Mouse (Mus musculus) frontal cortex, postnatal 36 days (tissue): ENCODE measurements around the gene Mrpl11.
"Not testable (repeated sequence)": the region's sequence is repeated elsewhere in the genome, so short reads cannot be mapped to it uniquely, and the experiment has no call there.

ENCODE experiments used
- DNase-seq, 2 experiments: peaks; one replicate each; pipeline ENCODE4 v3.0.0; 2022; ENCODE audit warnings: low spot score in 2 of 2

Gene Mrpl11

GRCm38 (mm10) chr19:4992904-4993303 lies 31.0 kb downstream of the Mrpl11 start:
- DNase-seq: peak; percentile 81 to 92

- peak; percentile 83 to 92 for DNase-seq
These were observed 32.1 kb downstream of the Mrpl11 start for GRCm38 (mm10) chr19:4994043-4994442.

- DNase-seq: peak; percentile 61 to 81
These were observed 37.6 kb downstream of the Mrpl11 start for GRCm38 (mm10) chr19:4999445-5000140.

- peak; percentile 94 to 97 for DNase-seq
These were observed 39.9 kb downstream of the Mrpl11 start for GRCm38 (mm10) chr19:5001666-5002406.

- not testable (repeated sequence) for DNase-seq
These were observed 41.7 kb downstream of the Mrpl11 start for GRCm38 (mm10) chr19:5003644-5004043.

- no peak for DNase-seq
These were observed 43.0 kb downstream of the Mrpl11 start for GRCm38 (mm10) chr19:5004925-5005324.

- no peak for DNase-seq
These were observed 51.2 kb downstream of the Mrpl11 start for GRCm38 (mm10) chr19:5013138-5013537.

- DNase-seq: peak in 1 of 2 experiments; percentile 35
These were observed 53.0 kb downstream of the Mrpl11 start for GRCm38 (mm10) chr19:5014961-5015398.

- no peak for DNase-seq
These were observed 54.3 kb downstream of the Mrpl11 start for GRCm38 (mm10) chr19:5016221-5016742.
